26 mouse cellular contexts compared by ENCODE assay signal in the genomic region with DNA sequence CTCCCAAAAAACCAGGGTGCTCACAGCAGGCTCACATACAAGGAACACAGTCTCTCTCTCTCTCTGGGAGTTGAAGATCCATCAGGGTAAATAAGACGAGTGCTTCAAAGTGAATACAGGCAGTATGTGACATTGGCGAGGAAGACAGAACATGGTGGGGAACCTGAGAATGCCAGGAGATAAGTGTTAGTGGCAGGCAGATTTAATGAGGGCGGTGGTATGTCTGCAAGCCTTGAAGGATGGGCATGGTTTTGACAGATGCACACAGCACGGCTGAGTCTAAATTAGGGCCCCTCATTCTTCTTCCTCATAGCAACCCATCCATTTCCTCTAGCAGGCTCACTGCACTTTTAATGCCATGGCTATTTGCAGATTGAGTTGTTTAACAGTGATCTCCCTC.
DNase-seq lines count a peak whose midpoint lies in the region; ATAC-seq and TF ChIP-seq lines count a peak whose summit lies in the region.
"Had no signal": no experiment of that assay in that cellular context is flagged by ENCODE, and none has a peak within 500 bp of the region (broad histone marks: within the 10 kb centered on the region; RNA-seq: fewer than 3 reads in every experiment).

No protein-coding gene starts in this region.

- H3K4me3 ChIP-seq in hindbrain, embryonic 13.5 days: no peak overlapping the region
- H3K4me3 ChIP-seq in hindbrain, embryonic 10.5 days: no peak overlapping the region
- H3K4me3 ChIP-seq in left cerebral cortex, adult 2 months: no peak overlapping the region
- no peak overlapping the region for H3K4me3 ChIP-seq in cortical plate, adult 2 months (ENCODE audit: insufficient read depth, low read length)
- H3K4me3 ChIP-seq: embryonic facial prominence, embryonic 12.5 days; embryonic facial prominence, embryonic 15.5 days; heart, adult 2 months; heart, embryonic 10.5 days; heart, embryonic 13.5 days; hindbrain, embryonic 12.5 days had no signal

- H3K4me2 ChIP-seq in hindbrain, embryonic 13.5 days: no peak overlapping the region
- H3K4me2 ChIP-seq: embryonic facial prominence, embryonic 12.5 days; embryonic facial prominence, embryonic 15.5 days; heart, embryonic 13.5 days; hindbrain, embryonic 12.5 days had no signal

- no peaks in the 10 kb centered on the region for H3K27me3 ChIP-seq in hindbrain, embryonic 13.5 days
- H3K27me3 ChIP-seq in hindbrain, embryonic 10.5 days (ENCODE audit: insufficient read depth, poor library complexity, severe bottlenecking): no peaks in the 10 kb centered on the region
- H3K27me3 ChIP-seq: embryonic facial prominence, embryonic 12.5 days; embryonic facial prominence, embryonic 15.5 days; hindbrain, embryonic 12.5 days had no signal

- ATAC-seq in hindbrain, embryonic 13.5 days (ENCODE audit: low FRiP score): no peak
- ATAC-seq: CD4-positive, CD25-positive, alpha-beta regulatory T cell, adult 4 months; forebrain, embryonic 14.5 days; forebrain, postnatal 0 days; hindbrain, embryonic 16.5 days had no signal

- H3K27ac ChIP-seq in hindbrain, embryonic 13.5 days: peak overlapping the region; percentile 30; the same call in 1 of the 2 replicates
- no peak overlapping the region for H3K27ac ChIP-seq in hindbrain, embryonic 10.5 days
- peak overlapping the region; percentile 20 for H3K27ac ChIP-seq in left cerebral cortex, adult 2 months
- H3K27ac ChIP-seq in cortical plate, adult 2 months (ENCODE audit: insufficient read depth, low read length): peak overlapping the region; percentile 9
- H3K27ac ChIP-seq: embryonic facial prominence, embryonic 12.5 days; embryonic facial prominence, embryonic 15.5 days; heart, adult 2 months; heart, embryonic 10.5 days; heart, embryonic 13.5 days; hindbrain, embryonic 12.5 days had no signal

- 74% methylated on average over 4 of the region's 4 CpGs for WGBS in hindbrain, embryonic 13.5 days
- WGBS in hindbrain, embryonic 10.5 days: 76% methylated on average over 4 of the region's 4 CpGs

- no peak for DNase-seq in hindbrain, embryonic 10.5 days (ENCODE audit: low spot score)
- no peak for DNase-seq in left cerebral cortex, adult 2 months (ENCODE audit: extremely low spot score in 1 of 2, low spot score in 2 of 2)
- no peak for DNase-seq in left cerebral cortex, postnatal 36 days (ENCODE audit: low spot score in 2 of 2)
- DNase-seq in retina, postnatal 1 day: peak; percentile 21
- DNase-seq in ovary, postnatal 36 days (ENCODE audit: low spot score): no peak
- DNase-seq: adrenal gland, adult 2 months; adrenal gland, postnatal 14 days; cerebellum, adult 11-12 months; cerebellum, adult 9-10 months; cerebellum, postnatal 14 days; forebrain, postnatal 0 days; gastrocnemius, postnatal 10 days; gastrocnemius, postnatal 36 days; heart, postnatal 14 days; heart, postnatal 4 days had no signal

- H3K36me3 ChIP-seq in hindbrain, embryonic 13.5 days: no peaks in the 10 kb centered on the region
- H3K36me3 ChIP-seq in hindbrain, embryonic 10.5 days: no peaks in the 10 kb centered on the region
- H3K36me3 ChIP-seq: embryonic facial prominence, embryonic 12.5 days; embryonic facial prominence, embryonic 15.5 days; heart, embryonic 10.5 days; heart, embryonic 13.5 days; hindbrain, embryonic 12.5 days had no signal

- intact Hi-C loops in left cerebral cortex, adult 2 months (cut with DNase I): no loop called here
- intact Hi-C loops in left cerebral cortex, postnatal 36 days (cut with DNase I): no loop called here

- no peak overlapping the region for H3K9ac ChIP-seq in hindbrain, embryonic 13.5 days
- H3K9ac ChIP-seq: embryonic facial prominence, embryonic 12.5 days; embryonic facial prominence, embryonic 15.5 days; forebrain, postnatal 0 days; heart, embryonic 13.5 days; hindbrain, embryonic 12.5 days had no signal

- no peak for TF ChIP-seq POLR2A in cortical plate, adult 2 months (IDR thresholded peaks at IDR 0.05; ENCODE audit: extremely low read depth, insufficient read depth, low read length)

- TF ChIP-seq CTCF in left cerebral cortex, adult 2 months (IDR thresholded peaks at IDR 0.05): no peak
- no peak for TF ChIP-seq CTCF in cortical plate, adult 2 months (IDR thresholded peaks at IDR 0.05; ENCODE audit: extremely low read depth, insufficient read depth, low read length)

- 0 out of 2 replicates have a peak, but pooled peaks cover 5% of the 10 kb centered on the region for H3K4me1 ChIP-seq in hindbrain, embryonic 13.5 days (replicated peaks)
- H3K4me1 ChIP-seq in hindbrain, embryonic 10.5 days (replicated peaks): no peaks in the 10 kb centered on the region
- peaks cover 22% of the 10 kb centered on the region for H3K4me1 ChIP-seq in cortical plate, adult 2 months (ENCODE audit: control insufficient read depth, insufficient read depth, low read length)
- H3K4me1 ChIP-seq: embryonic facial prominence, embryonic 12.5 days; embryonic facial prominence, embryonic 15.5 days; heart, embryonic 10.5 days; heart, embryonic 13.5 days; hindbrain, embryonic 12.5 days had no signal

- H3K9me3 ChIP-seq in hindbrain, embryonic 13.5 days: no peaks in the 10 kb centered on the region
- H3K9me3 ChIP-seq in hindbrain, embryonic 10.5 days: no peaks in the 10 kb centered on the region
- H3K9me3 ChIP-seq: embryonic facial prominence, embryonic 12.5 days; embryonic facial prominence, embryonic 15.5 days; heart, embryonic 10.5 days; heart, embryonic 13.5 days; hindbrain, embryonic 12.5 days had no signal
